30 mouse cellular contexts compared by ENCODE assay signal in genomic region chr6:83233306-83233705, GRCm38 (mm10). TPM values are rescaled to one million over a fixed set of nuclear protein-coding genes. Genes with fewer than 3 reads are reported as not detected.
DNase-seq lines count a peak whose midpoint lies in the region; ATAC-seq and TF ChIP-seq lines count a peak whose summit lies in the region.
"Had no signal": no experiment of that assay in that cellular context is flagged by ENCODE, and none has a peak within 500 bp of the region (broad histone marks: within the 10 kb centered on the region; RNA-seq: fewer than 3 reads in every experiment).

No protein-coding gene starts in this region.

- ATAC-seq in heart, embryonic 11.5 days (replicated peaks; ENCODE audit: insufficient number of reproducible peaks, low FRiP score, low TSS enrichment) = no peak
- no peak for ATAC-seq in midbrain, embryonic 11.5 days (ENCODE audit: low FRiP score)
- no peak for ATAC-seq in midbrain, embryonic 16.5 days
- ATAC-seq: activated CD4-positive, CD25-positive, alpha-beta regulatory T cell, adult 4 months; CD4-positive, CD25-positive, alpha-beta regulatory T cell, adult 4 months; forebrain, embryonic 13.5 days; hindbrain, embryonic 16.5 days; intestine, embryonic 15.5 days had no signal

- peak overlapping the region; percentile 65; the same call in 1 of the 2 replicates for H3K9ac ChIP-seq in heart, embryonic 11.5 days (ENCODE audit: low read depth, low read length)
- H3K9ac ChIP-seq in midbrain, embryonic 11.5 days (ENCODE audit: low read length) = no peak overlapping the region
- H3K9ac ChIP-seq in midbrain, embryonic 16.5 days (ENCODE audit: low read depth, low read length) = no peak overlapping the region
- no peak overlapping the region for H3K9ac ChIP-seq in ES-E14 (ENCODE audit: insufficient read depth, low read depth, low read length, poor library complexity, severe bottlenecking)
- H3K9ac ChIP-seq: forebrain, embryonic 13.5 days; forebrain, postnatal 0 days; intestine, embryonic 15.5 days had no signal

- H3K36me3 ChIP-seq in heart, embryonic 11.5 days (ENCODE audit: control insufficient read depth, insufficient read depth, low read length) = no peaks in the 10 kb centered on the region
- no peaks in the 10 kb centered on the region for H3K36me3 ChIP-seq in midbrain, embryonic 11.5 days (ENCODE audit: control insufficient read depth, insufficient read depth, low read length)
- no peaks in the 10 kb centered on the region for H3K36me3 ChIP-seq in midbrain, embryonic 16.5 days (ENCODE audit: control insufficient read depth, insufficient read depth, low read length)
- no peaks in the 10 kb centered on the region for H3K36me3 ChIP-seq in ES-E14 (ENCODE audit: control insufficient read depth, insufficient read depth, low read length, poor library complexity, severe bottlenecking)
- H3K36me3 ChIP-seq: embryonic facial prominence, embryonic 10.5 days; embryonic facial prominence, embryonic 13.5 days; heart, embryonic 12.5 days; hindbrain, embryonic 10.5 days; hindbrain, embryonic 13.5 days; intestine, embryonic 15.5 days had no signal

- peaks cover 20% of the 10 kb centered on the region; the same call in 1 of the 2 replicates for H3K4me1 ChIP-seq in heart, embryonic 11.5 days (ENCODE audit: control insufficient read depth, insufficient read depth, low read length)
- H3K4me1 ChIP-seq in midbrain, embryonic 11.5 days (ENCODE audit: control insufficient read depth, insufficient read depth, low read length) = peaks cover 11% of the 10 kb centered on the region
- H3K4me1 ChIP-seq in midbrain, embryonic 16.5 days (ENCODE audit: control insufficient read depth, insufficient read depth, low read length) = peaks cover 7% of the 10 kb centered on the region
- peaks cover 8 to 10% of the 10 kb centered on the region in 2 experiments; a peak in 2 of 4 replicates for H3K4me1 ChIP-seq in ES-E14 (ENCODE audit: control insufficient read depth in 2 of 2, insufficient read depth in 2 of 2, low read length in 2 of 2, poor library complexity in 1 of 2)

- H3K4me3 ChIP-seq in heart, embryonic 11.5 days (ENCODE audit: low read depth, low read length) = no peak overlapping the region
- H3K4me3 ChIP-seq in midbrain, embryonic 11.5 days (ENCODE audit: low read depth, low read length) = no peak overlapping the region
- H3K4me3 ChIP-seq in midbrain, embryonic 16.5 days (ENCODE audit: low read depth, low read length) = no peak overlapping the region
- no peak overlapping the region for H3K4me3 ChIP-seq in ES-E14 (ENCODE audit: insufficient read depth in 1 of 2, low read depth in 1 of 2, low read length in 2 of 2, poor library complexity in 1 of 2, severe bottlenecking in 1 of 2)
- H3K4me3 ChIP-seq: embryonic facial prominence, embryonic 13.5 days; erythroblast, embryonic 14.5 days; forebrain, embryonic 13.5 days; gastrocnemius, adult 2 months; heart, adult 2 months; heart, embryonic 12.5 days; hindbrain, embryonic 13.5 days; intestine, embryonic 15.5 days had no signal

- H3K27me3 ChIP-seq in heart, embryonic 11.5 days (ENCODE audit: control insufficient read depth, insufficient read depth, low read length) = peaks cover 15% of the 10 kb centered on the region
- H3K27me3 ChIP-seq in midbrain, embryonic 11.5 days (ENCODE audit: control insufficient read depth, insufficient read depth, low read length) = peaks cover 27% of the 10 kb centered on the region
- H3K27me3 ChIP-seq in midbrain, embryonic 16.5 days (ENCODE audit: control insufficient read depth, insufficient read depth, low read depth, low read length) = peaks cover 5% of the 10 kb centered on the region

- DNase-seq in heart, postnatal 4 days = no peak
- peak; percentile 80 for DNase-seq in midbrain, embryonic 11.5 days (ENCODE audit: low spot score, missing footprints)
- no peak for DNase-seq in ES-E14 (ENCODE audit: low read depth, low spot score)
- DNase-seq in urinary bladder, adult 2 months (ENCODE audit: low spot score) = no peak
- DNase-seq: adrenal gland, adult 8-10 months; adrenal gland, postnatal 25 days; cerebellum, adult 11-12 months; cerebellum, adult 8-10 months; cerebellum, postnatal 10 days; cerebellum, postnatal 36 days; embryo, embryonic 11 days; forebrain, postnatal 0 days; gastrocnemius, adult 2 months; gastrocnemius, postnatal 14 days; heart, adult 2 months; kidney, adult 11 months had no signal

- in situ Hi-C loops in ES-E14 (cut with MboI; ENCODE audit: low sequenced_read_pairs in 2 of 2, unreplicated experiment in 2 of 2) = no loop called here

- no peak overlapping the region for H3K27ac ChIP-seq in heart, embryonic 11.5 days (ENCODE audit: low read depth, low read length)
- no peak overlapping the region for H3K27ac ChIP-seq in midbrain, embryonic 11.5 days (ENCODE audit: low read depth, low read length)
- H3K27ac ChIP-seq in midbrain, embryonic 16.5 days (ENCODE audit: low read length) = no peak overlapping the region
- H3K27ac ChIP-seq in ES-E14 (ENCODE audit: insufficient read depth, low read depth, low read length, poor library complexity, severe bottlenecking) = no peak overlapping the region
- H3K27ac ChIP-seq: embryonic facial prominence, embryonic 10.5 days; embryonic facial prominence, embryonic 13.5 days; forebrain, embryonic 13.5 days; gastrocnemius, adult 2 months; heart, adult 2 months; hindbrain, embryonic 13.5 days; intestine, embryonic 15.5 days had no signal

- WGBS in heart, embryonic 11.5 days (ENCODE audit: insufficient replicate concordance) = 80% methylated on average over 4 of the region's 4 CpGs
- WGBS in midbrain, embryonic 11.5 days = 76% methylated on average over 4 of the region's 4 CpGs
- 77% methylated on average over 4 of the region's 4 CpGs for WGBS in midbrain, embryonic 16.5 days

- H3K9me3 ChIP-seq in heart, embryonic 11.5 days (replicated peaks; ENCODE audit: control insufficient read depth, low read length) = no peaks in the 10 kb centered on the region
- no peaks in the 10 kb centered on the region for H3K9me3 ChIP-seq in midbrain, embryonic 11.5 days (ENCODE audit: control insufficient read depth, low read length)
- H3K9me3 ChIP-seq in midbrain, embryonic 16.5 days (replicated peaks; ENCODE audit: control insufficient read depth, low read length, poor library complexity, severe bottlenecking) = no peaks in the 10 kb centered on the region
- no peaks in the 10 kb centered on the region for H3K9me3 ChIP-seq in ES-E14 (ENCODE audit: control insufficient read depth, insufficient read depth, low read depth, low read length)
- H3K9me3 ChIP-seq: embryonic facial prominence, embryonic 10.5 days; embryonic facial prominence, embryonic 13.5 days; forebrain, embryonic 13.5 days; heart, embryonic 12.5 days; hindbrain, embryonic 10.5 days; hindbrain, embryonic 13.5 days; intestine, embryonic 15.5 days had no signal

- no peak overlapping the region for H3K4me2 ChIP-seq in heart, embryonic 11.5 days
- H3K4me2 ChIP-seq in midbrain, embryonic 11.5 days = no peak overlapping the region
- H3K4me2 ChIP-seq in midbrain, embryonic 16.5 days (ENCODE audit: low read length) = no peak overlapping the region

TF ChIP-seq in ES-E14, 5 proteins besides CTCF, POLR2A, EP300 and RAD21:
- TF ChIP-seq ZC3H11A (IDR thresholded peaks at IDR 0.05; ENCODE audit: borderline replicate concordance, low read depth, low read length) (no peak), MAFK (IDR thresholded peaks at IDR 0.05; ENCODE audit: insufficient read depth, low read depth, low read length) (peak; percentile 83)

RNA-seq across cellular contexts. Expression of gene Slc4a5, which starts 13.7 kb away (rescaled TPM):
- 0.21 and 0.38 TPM in 2 replicates for polyA plus RNA-seq in heart, embryonic 11.5 days (2014; fragmentation: Nextera tagmentation; extraction: Ambion mirVana)
- under 1 TPM in 1 of 2 experiments, not detected in 1; 0.12 TPM for total RNA-seq in heart, postnatal 4 days (2021)
- polyA plus RNA-seq in midbrain, embryonic 11.5 days (2014; fragmentation: Nextera tagmentation; extraction: Ambion mirVana) = 0.52 and 0.68 TPM in 2 replicates
- 0.40 and 0.49 TPM in 2 replicates for polyA plus RNA-seq in midbrain, embryonic 16.5 days (2015; fragmentation: Nextera tagmentation; extraction: Ambion mirVana)
- total RNA-seq in ES-E14 (2012; rRNA removed) = 100 and 104 TPM in 2 replicates
- polyA plus RNA-seq in urinary bladder, adult 2 months (2012; rRNA removed) = 0.06 TPM in 1 of 2 replicates, not detected in the other
- total RNA-seq: gastrocnemius, adult 2 months; gastrocnemius, postnatal 14 days; heart, adult 2 months; heart, postnatal 25 days had no signal
